Mouse (Mus musculus): ENCODE measurements around the gene Olfr859. TPM values are rescaled to one million over a fixed set of nuclear protein-coding genes. Genes with fewer than 3 reads are reported as not detected.
"Not testable (repeated sequence)": the region's sequence is repeated elsewhere in the genome, so short reads cannot be mapped to it uniquely, and the experiment has no call there.

The Olfr859 gene
- not detected in 2 replicates for polyA plus RNA-seq (2015; fragmentation: Nextera tagmentation; extraction: Ambion mirVana)

DNA sequence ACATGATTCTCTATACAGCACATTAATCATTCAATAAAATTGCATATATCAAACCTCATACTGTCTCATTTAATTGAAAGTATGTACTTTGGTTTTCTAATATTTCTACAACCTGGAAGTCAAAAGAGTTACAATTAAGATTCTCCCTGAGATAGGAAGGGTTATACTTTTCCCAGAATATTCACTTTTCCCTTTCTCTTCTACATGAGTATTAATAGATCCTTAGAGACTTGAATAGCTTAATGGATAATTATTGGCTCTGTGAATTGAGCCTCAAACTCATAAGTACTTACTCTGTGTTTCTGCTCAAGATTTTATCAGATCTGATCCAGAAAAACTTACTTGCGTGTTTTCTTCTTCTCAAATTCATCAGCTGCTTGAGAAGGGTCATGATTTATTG lies at the start of gene Olfr859:
TSS of gene Olfr859 (plus strand) at position 301 of the 400 bp plus-strand sequence.
- H3K4me1 ChIP-seq; H3K36me3 ChIP-seq; H3K9ac ChIP-seq; H3K9me3 ChIP-seq; H3K4me3 ChIP-seq; H3K4me2 ChIP-seq; H3K27me3 ChIP-seq (replicated peaks); H3K27ac ChIP-seq (replicated peaks); ATAC-seq (ENCODE audit: extremely low read depth, insufficient number of reproducible peaks, low FRiP score, low TSS enrichment): not testable (repeated sequence)
- WGBS, result 70% methylated on average over 1 of the region's 1 CpGs

DNA sequence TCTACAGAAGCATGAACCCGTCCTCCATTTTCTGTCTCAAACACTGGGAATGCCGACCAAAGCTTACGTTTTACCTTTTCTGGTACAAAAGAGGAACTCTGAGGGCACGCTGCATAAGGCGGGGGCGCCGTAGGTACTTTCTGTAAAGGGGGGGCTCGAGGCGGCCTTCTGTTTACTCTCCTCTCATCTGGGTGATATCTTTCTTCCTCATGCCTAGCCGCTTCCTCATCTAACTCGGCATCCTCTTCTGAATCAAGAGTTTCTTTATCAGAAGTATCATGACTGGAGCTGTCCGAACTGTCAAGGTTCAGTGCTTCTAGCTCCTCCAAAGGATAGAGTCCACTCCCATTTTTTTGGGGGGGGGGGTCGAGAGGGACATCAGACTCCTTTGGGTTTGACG lies 35.6 kb upstream of the Olfr859 start:
- H3K4me3 ChIP-seq, result no peak overlapping the region
- no peak overlapping the region for H3K4me2 ChIP-seq
- peaks cover 46% of the 10 kb centered on the region for H3K9me3 ChIP-seq
- 78% methylated on average over 14 of the region's 14 CpGs for WGBS
- no peak for ATAC-seq (ENCODE audit: extremely low read depth, insufficient number of reproducible peaks, low FRiP score, low TSS enrichment)
- H3K36me3 ChIP-seq, result no peaks in the 10 kb centered on the region
- no peaks in the 10 kb centered on the region for H3K4me1 ChIP-seq
- no peak overlapping the region for H3K9ac ChIP-seq
- no peak overlapping the region for H3K27ac ChIP-seq (replicated peaks)
- H3K27me3 ChIP-seq (replicated peaks), result no peaks in the 10 kb centered on the region

DNA sequence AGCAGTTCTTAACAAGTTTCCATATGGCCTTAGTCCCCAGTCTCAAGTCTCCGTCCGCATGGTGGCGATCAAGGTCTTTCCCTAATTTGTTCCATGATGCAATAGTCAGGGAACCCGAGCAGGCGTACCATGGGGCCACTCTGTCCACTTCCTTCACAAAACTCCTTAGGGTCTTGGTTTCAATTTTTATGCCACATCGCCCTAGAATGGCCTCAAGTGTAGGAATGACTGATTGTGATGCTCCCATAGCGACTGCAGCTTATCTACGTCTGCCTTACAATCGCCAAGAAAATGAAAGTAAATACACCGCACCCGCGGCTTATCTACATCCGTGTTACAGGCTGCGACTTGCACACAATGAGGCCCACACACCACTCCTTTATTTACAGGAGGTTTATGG lies 35.0 kb upstream of the Olfr859 start:
- H3K27ac ChIP-seq (replicated peaks), result no peak overlapping the region
- no peaks in the 10 kb centered on the region for H3K4me1 ChIP-seq
- 87% methylated on average over 14 of the region's 14 CpGs for WGBS
- H3K9me3 ChIP-seq, result peaks cover 46% of the 10 kb centered on the region
- H3K4me2 ChIP-seq, result no peak overlapping the region
- no peaks in the 10 kb centered on the region for H3K27me3 ChIP-seq (replicated peaks)
- H3K9ac ChIP-seq, result no peak overlapping the region
- ATAC-seq (ENCODE audit: extremely low read depth, insufficient number of reproducible peaks, low FRiP score, low TSS enrichment), result no peak
- no peak overlapping the region for H3K4me3 ChIP-seq
- no peaks in the 10 kb centered on the region for H3K36me3 ChIP-seq

DNA sequence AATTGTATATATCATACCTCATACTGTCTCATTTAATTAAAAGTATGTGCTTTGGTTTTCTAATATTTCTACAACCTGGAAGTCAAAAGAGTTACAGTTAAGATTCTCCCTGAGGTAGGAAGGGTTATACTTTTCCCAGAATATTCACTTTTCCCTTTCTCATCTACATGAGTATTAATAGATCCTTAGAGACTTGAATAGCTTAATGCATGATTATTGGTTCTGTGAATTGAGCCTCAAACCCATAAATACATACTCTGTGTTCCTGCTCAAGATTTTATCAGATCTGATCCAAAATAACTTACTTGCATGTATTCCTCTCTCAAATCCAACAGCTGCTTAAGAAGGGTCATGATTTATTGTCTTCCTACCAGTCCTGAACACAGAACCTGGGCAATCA lies 24.7 kb upstream of the Olfr859 start, which contains the start of gene Olfr58:
TSS of gene Olfr58 (plus strand) at position 301 of the 400 bp plus-strand sequence.
- Histone ChIP-seq H3K27ac (replicated peaks) (no peak within 1 kb of the TSS), H3K9ac (no peak within 1 kb of the TSS), H3K4me2 (no peak within 1 kb of the TSS), H3K4me3 (no peak within 1 kb of the TSS), H3K27me3 (replicated peaks) (no peaks in the 10 kb centered on the region), H3K4me1 (no peaks in the 10 kb centered on the region), H3K36me3 (no peaks in the 10 kb centered on the region), H3K9me3 (peaks cover 11% of the 10 kb centered on the region; the same call in 1 of the 2 replicates)
- ATAC-seq (ENCODE audit: extremely low read depth, insufficient number of reproducible peaks, low FRiP score, low TSS enrichment), result no peak

DNA sequence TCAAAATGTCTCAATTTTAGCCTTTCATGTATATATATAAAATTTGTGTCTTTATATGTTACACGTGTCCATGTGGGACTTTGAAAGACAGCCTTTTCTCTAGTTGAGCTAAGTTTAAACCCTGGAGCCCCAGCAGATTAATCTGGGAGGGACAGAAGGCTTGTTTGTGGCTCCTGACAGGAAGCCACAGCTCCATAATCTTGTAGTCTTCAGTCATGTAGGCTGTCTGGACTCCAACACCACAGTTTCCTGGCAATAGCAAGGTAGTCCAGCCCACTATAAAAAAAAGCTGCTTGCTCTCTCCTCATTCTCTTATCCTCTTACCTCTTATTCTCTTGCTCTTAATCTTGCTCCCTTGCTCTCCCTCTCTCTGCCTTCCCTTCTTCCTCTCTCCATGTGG lies 1.7 kb upstream of the Olfr859 start:
- Histone ChIP-seq H3K27me3 (replicated peaks) (no peaks in the 10 kb centered on the region), H3K9ac (no peak overlapping the region), H3K36me3 (no peaks in the 10 kb centered on the region), H3K4me3 (no peak overlapping the region), H3K27ac (replicated peaks) (no peak overlapping the region), H3K4me2 (no peak overlapping the region), H3K9me3 (0 out of 2 replicates have a peak, but pooled peaks cover 3% of the 10 kb centered on the region), H3K4me1 (no peaks in the 10 kb centered on the region)
- WGBS, result 67% methylated on average over 1 of the region's 1 CpGs
- no peak for ATAC-seq (ENCODE audit: extremely low read depth, insufficient number of reproducible peaks, low FRiP score, low TSS enrichment)

DNA sequence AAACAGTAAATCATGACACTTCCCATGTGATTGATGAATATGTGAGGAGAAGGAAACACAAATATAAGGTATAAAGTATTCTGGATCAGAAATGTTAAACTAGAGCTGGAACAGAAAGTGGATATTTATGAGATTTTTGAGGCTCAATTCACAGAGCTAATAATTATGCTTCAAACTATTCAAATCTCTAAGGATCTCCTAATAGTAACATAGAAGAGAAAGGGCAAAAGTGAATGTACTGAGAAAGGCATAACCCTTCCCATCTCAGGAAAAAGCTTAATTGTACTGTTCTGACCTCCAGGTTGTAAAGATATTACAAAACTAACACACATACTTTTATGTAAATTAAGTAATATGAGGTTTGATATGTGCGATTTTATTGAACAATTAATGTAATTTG lies 44.9 kb downstream of the Olfr859 start, which contains the start of gene Olfr860:
TSS of gene Olfr860 (minus strand) at position 101 of the 400 bp plus-strand sequence.
- Histone ChIP-seq H3K36me3 (no peaks in the 10 kb centered on the region), H3K4me1 (no peaks in the 10 kb centered on the region), H3K27me3 (replicated peaks) (no peaks in the 10 kb centered on the region), H3K4me3 (no peak within 1 kb of the TSS), H3K4me2 (no peak within 1 kb of the TSS), H3K9me3 (0 out of 2 replicates have a peak, but pooled peaks cover 2% of the 10 kb centered on the region), H3K27ac (replicated peaks) (no peak within 1 kb of the TSS), H3K9ac (no peak within 1 kb of the TSS)
- no peak for ATAC-seq (ENCODE audit: extremely low read depth, insufficient number of reproducible peaks, low FRiP score, low TSS enrichment)
- WGBS, result 54% methylated on average over 1 of the region's 1 CpGs

Other genes with a start within 250 kb of the Olfr859 start
- gene Olfr854, start 237.5 kb upstream of the Olfr859 start, polyA plus RNA-seq (2015; fragmentation: Nextera tagmentation; extraction: Ambion mirVana), result not detected in 2 replicates
- gene Olfr855, start 222.3 kb upstream of the Olfr859 start, polyA plus RNA-seq (2015; fragmentation: Nextera tagmentation; extraction: Ambion mirVana), result not detected in 2 replicates
- 17.9 and 18.8 TPM in 2 replicates for gene Zfp317, start 182.8 kb upstream of the Olfr859 start, polyA plus RNA-seq (2015; fragmentation: Nextera tagmentation; extraction: Ambion mirVana)
- gene Olfr857, start 95.5 kb upstream of the Olfr859 start, polyA plus RNA-seq (2015; fragmentation: Nextera tagmentation; extraction: Ambion mirVana), result not detected in 2 replicates
- gene Olfr58, start 24.6 kb upstream of the Olfr859 start, polyA plus RNA-seq (2015; fragmentation: Nextera tagmentation; extraction: Ambion mirVana), result not detected in 2 replicates
- not detected in 2 replicates for gene Olfr860, start 44.8 kb downstream of the Olfr859 start, polyA plus RNA-seq (2015; fragmentation: Nextera tagmentation; extraction: Ambion mirVana)
- not detected in 2 replicates for gene Olfr862, start 83.1 kb downstream of the Olfr859 start, polyA plus RNA-seq (2015; fragmentation: Nextera tagmentation; extraction: Ambion mirVana)
- 0.17 and 0.18 TPM in 2 replicates for gene Olfr77, start 112.0 kb downstream of the Olfr859 start, polyA plus RNA-seq (2015; fragmentation: Nextera tagmentation; extraction: Ambion mirVana)
- gene Olfr866, start 223.1 kb downstream of the Olfr859 start, polyA plus RNA-seq (2015; fragmentation: Nextera tagmentation; extraction: Ambion mirVana), result not detected in 2 replicates

All from heart, embryonic 13.5 days (tissue).